Mouse (Mus musculus) olfactory bulb, adult 2 months (tissue): ENCODE data around the gene Tgfb1.

Source experiments
- CTCF ChIP-seq: fragments of 200-500 bp; IDR thresholded peaks from 2 replicates; pipeline ENCODE4 v1.5.1; 2012; ENCODE audit warnings: low read depth, mild to moderate bottlenecking, low read length, moderate library complexity; ENCODE audit not compliant: insufficient read depth
- POLR2A ChIP-seq: fragments of 200-500 bp; IDR thresholded peaks from 2 replicates; pipeline ENCODE4 v1.6.1; 2012; ENCODE audit warnings: mild to moderate bottlenecking, low read depth, low read length, moderate library complexity; ENCODE audit not compliant: insufficient read depth

GRCm38 (mm10) chr7:25685926-25686470 lies 804 bp upstream of the Tgfb1 start:
- TF ChIP-seq CTCF (no peak), POLR2A (no peak)
